Mouse (Mus musculus) forebrain, embryonic 11.5 days (tissue): ENCODE data around the gene Tulp3. TPM values are rescaled to one million over a fixed set of nuclear protein-coding genes. Genes with fewer than 3 reads are reported as not detected.
"Not testable (repeated sequence)": the region's sequence is repeated elsewhere in the genome, so short reads cannot be mapped to it uniquely, and the experiment has no call there.

ENCODE experiments used
- ATAC-seq: fragments of 200-750 bp; cut with Nextera tagmentation; replicated peaks from 2 replicates; pipeline ENCODE4 v1.8.0; 2017; ENCODE audit warnings: moderate TSS enrichment; ENCODE audit not compliant: low FRiP score
- DNase-seq: peaks from one replicate; pipeline ENCODE4 v3.0.0-alpha.2; 2017; ENCODE audit warnings: low spot score
- H3K27ac ChIP-seq: fragments of 300-500 bp; sonication (generic); 2 replicates; pipeline ENCODE4 v1.5.1; 2014; ENCODE audit warnings: low read depth, low read length
- H3K27me3 ChIP-seq: fragments of 300-500 bp; sonication (generic); 2 replicates; pipeline ENCODE4 v1.6.1; 2014; ENCODE audit warnings: mild to moderate bottlenecking, low read length, mixed read lengths; ENCODE audit not compliant: control insufficient read depth, insufficient read depth
- H3K36me3 ChIP-seq: fragments of 300-500 bp; sonication (generic); 2 replicates; pipeline ENCODE4 v1.6.1; 2014; ENCODE audit warnings: mild to moderate bottlenecking, low read length, moderate library complexity, mixed read lengths; ENCODE audit not compliant: control insufficient read depth, insufficient read depth
- H3K4me1 ChIP-seq: fragments of 300-500 bp; sonication (generic); replicated peaks from 2 replicates; pipeline ENCODE4 v1.6.1; 2014; ENCODE audit warnings: low read length, mixed read lengths; ENCODE audit not compliant: control insufficient read depth, insufficient read depth
- H3K4me2 ChIP-seq: fragments of 300-500 bp; sonication (generic); 2 replicates; pipeline ENCODE4 v1.6.1; 2014; ENCODE audit warnings: low read depth, mild to moderate bottlenecking, low read length, moderate library complexity, mixed read lengths; ENCODE audit not compliant: severe bottlenecking
- H3K4me3 ChIP-seq: fragments of 300-500 bp; sonication (generic); 2 replicates; pipeline ENCODE4 v1.5.1; 2014; ENCODE audit warnings: low read depth, low read length
- H3K9ac ChIP-seq: fragments of 300-500 bp; sonication (generic); 2 replicates; pipeline ENCODE4 v1.6.1; 2014; ENCODE audit warnings: low read length
- H3K9me3 ChIP-seq: fragments of 300-500 bp; sonication (generic); 2 replicates; pipeline ENCODE4 v1.6.1; 2016; ENCODE audit warnings: low read length, mixed read lengths; ENCODE audit not compliant: control insufficient read depth
- WGBS: fragments of 180-500 bp; shearing (Covaris S2); extraction: QIAGEN DNeasy Blood & Tissue Kit; methylation state at CpG from one replicate; pipeline ENCODE4 v1.1.7; 2014; 5-methylcytosine and 5-hydroxymethylcytosine counted together
- polyA plus RNA-seq: library from polyadenylated mRNA; unstranded; fragments of >200 nt; fragmentation: Nextera tagmentation; extraction: Ambion mirVana; gene quantifications from 2 replicates; pipeline ENCODE4 v1.2.1, GENCODE M21; 2014

Tulp3 gene
- polyA plus RNA-seq, 1 experiment from 2014 or later, result 23.7 TPM

- H3K27ac ChIP-seq, result no peak overlapping the region
- H3K4me3 ChIP-seq, result no peak overlapping the region
- ATAC-seq, result no peak
Measured at GRCm38 (mm10) chr6:128383752-128384151, 28.1 kb upstream of the Tulp3 start.

DNA sequence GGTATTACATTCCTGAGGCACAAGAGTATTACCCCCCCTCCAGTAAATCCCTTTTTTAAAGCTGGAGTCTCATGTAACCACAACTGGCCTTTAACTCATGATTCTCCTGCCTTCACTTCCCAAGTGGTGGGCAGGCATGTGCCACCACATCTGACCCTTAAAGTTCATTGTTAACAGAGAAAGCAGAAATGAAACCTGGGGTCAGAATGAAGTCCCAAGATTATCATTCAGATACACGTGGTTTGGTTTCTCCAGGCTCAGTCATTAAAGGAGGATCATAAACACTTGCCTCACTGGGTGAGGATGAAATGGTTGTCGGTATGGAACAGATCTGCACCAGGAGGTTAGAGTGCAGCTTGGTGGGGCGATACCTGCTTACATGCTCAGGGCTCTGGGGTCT is 25.6 kb upstream of the Tulp3 start:
- Histone ChIP-seq H3K36me3 (no peaks in the 10 kb centered on the region; the same call in 1 of the 2 replicates), H3K4me1 (no peaks in the 10 kb centered on the region), H3K4me3 (no peak overlapping the region), H3K27me3 (no peaks in the 10 kb centered on the region), H3K9ac (no peak overlapping the region), H3K4me2 (no peak overlapping the region), H3K9me3 (no peaks in the 10 kb centered on the region), H3K27ac (no peak overlapping the region)
- WGBS, result 86% methylated on average over 3 of the region's 3 CpGs
- ATAC-seq, result no peak
- DNase-seq, result no peak

More at GRCm38 (mm10) chr6:128383752-128384151, 28.1 kb upstream of the Tulp3 start:
- 75% methylated on average over 7 of the region's 7 CpGs for WGBS
- Histone ChIP-seq H3K9ac (no peak overlapping the region), H3K4me1 (no peaks in the 10 kb centered on the region), H3K36me3 (no peaks in the 10 kb centered on the region), H3K27me3 (no peaks in the 10 kb centered on the region), H3K9me3 (no peaks in the 10 kb centered on the region), H3K4me2 (no peak overlapping the region)
- no peak for DNase-seq

DNA sequence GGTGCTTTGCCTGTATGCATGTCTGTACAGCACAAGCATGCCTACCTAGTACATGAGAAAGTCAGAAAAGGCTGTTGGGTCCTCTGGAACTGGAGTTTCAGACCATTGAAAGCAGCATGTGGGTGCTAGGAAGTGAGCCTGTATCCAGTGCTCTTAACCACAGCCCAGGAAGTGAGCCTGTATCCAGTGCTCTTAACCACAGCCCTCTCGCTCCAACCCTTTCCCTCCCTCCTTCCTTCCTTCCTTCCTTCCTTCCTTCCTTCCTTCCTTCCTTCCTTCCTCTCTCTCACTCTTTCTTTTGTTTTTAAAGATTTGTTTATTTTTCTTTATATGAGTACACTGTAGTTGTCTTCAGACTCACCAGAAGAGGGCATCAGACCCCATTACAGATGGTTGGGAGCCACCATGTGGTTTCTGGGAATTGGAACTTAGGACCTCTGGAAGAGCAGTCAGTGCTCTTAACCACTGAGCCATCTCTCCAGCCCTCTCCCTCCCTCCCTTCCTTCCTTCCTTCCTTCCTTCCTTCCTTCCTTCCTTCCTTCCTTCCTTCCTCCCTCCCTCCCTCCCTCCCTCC is 25.0 kb upstream of the Tulp3 start:
- H3K36me3 ChIP-seq, H3K27ac ChIP-seq, DNase-seq, H3K9ac ChIP-seq, H3K4me2 ChIP-seq, H3K9me3 ChIP-seq, H3K4me1 ChIP-seq, ATAC-seq, H3K4me3 ChIP-seq, H3K27me3 ChIP-seq: not testable (repeated sequence)
- WGBS, result 80% methylated on average over 1 of the region's 1 CpGs

- Histone ChIP-seq H3K9ac (no peak overlapping the region), H3K4me2 (no peak overlapping the region), H3K27ac (no peak overlapping the region), H3K9me3 (no peaks in the 10 kb centered on the region), H3K4me1 (peaks cover 6% of the 10 kb centered on the region; the same call in 1 of the 2 replicates), H3K27me3 (no peaks in the 10 kb centered on the region), H3K36me3 (no peaks in the 10 kb centered on the region; the same call in 1 of the 2 replicates), H3K4me3 (no peak overlapping the region)
- WGBS, result 86% methylated on average over 16 of the region's 16 CpGs
- no peak for DNase-seq
- ATAC-seq, result no peak
Measured at GRCm38 (mm10) chr6:128379636-128380035, 24.0 kb upstream of the Tulp3 start.

DNA sequence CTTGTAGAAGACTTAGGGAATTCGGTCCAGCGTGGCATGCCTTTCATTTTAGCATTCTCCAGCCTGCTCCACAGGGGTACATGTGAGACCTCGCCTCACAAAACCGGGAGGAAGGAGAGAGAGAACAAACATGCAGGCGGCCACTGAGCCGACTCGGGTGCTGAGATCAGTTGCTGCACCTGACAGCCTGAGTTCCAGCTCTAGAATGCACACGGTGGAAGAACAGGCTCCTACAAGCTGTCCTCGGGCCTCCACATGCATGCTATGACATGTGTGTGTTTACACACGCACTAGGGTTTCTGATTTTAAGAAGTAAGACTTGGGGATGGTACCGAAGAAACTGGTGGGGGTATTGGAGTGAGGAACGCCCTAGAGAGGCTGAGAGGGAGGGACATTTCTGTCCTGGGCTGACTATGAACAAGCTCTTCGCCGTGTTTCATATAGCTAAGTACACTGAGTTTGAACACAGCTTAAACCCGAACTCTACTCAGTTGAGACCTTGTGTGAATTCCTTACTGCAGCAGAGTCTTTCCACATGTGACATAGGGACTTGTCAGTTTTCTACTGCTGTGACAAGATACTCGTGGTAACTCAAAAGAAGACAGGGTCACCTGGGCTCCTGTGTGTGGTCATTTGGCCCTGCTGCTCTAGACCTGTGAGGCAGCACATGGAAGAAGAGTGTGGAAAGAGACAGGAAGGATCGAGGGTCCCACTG is 20.9 kb upstream of the Tulp3 start:
- 92% methylated on average over 17 of the region's 17 CpGs for WGBS
- H3K36me3 ChIP-seq, result peaks cover 19% of the 10 kb centered on the region
- no peak for ATAC-seq
- DNase-seq, result no peak
- H3K9ac ChIP-seq, result no peak overlapping the region
- H3K4me3 ChIP-seq, result no peak overlapping the region
- no peak overlapping the region for H3K4me2 ChIP-seq
- H3K9me3 ChIP-seq, result no peaks in the 10 kb centered on the region
- H3K27me3 ChIP-seq, result no peaks in the 10 kb centered on the region
- H3K27ac ChIP-seq, result no peak overlapping the region
- peaks cover 7% of the 10 kb centered on the region; the same call in 1 of the 2 replicates for H3K4me1 ChIP-seq

DNA sequence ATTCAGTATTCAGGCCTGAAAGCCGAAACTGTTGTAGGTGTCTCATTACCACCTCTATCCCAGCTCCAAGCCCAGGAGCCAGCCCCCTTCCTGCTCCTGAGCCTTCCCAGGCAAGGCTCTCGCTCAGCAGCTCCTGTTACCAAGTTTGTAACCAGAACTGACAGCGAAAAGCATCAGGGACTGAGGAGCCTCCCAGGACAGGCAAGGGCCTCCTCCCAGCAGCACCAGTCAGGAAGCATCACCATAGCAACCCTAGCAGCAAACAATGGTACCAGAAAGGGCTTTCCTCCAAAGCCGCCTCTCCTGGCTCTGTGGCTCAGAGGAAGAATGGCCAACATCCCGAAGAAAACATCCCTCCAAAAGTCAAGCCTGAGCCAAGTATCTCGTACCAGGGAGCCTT is 19.5 kb upstream of the Tulp3 start, which contains the start of the genes Tex52 and Gm44596:
Tex52 (plus strand) TSS at position 265 of the 400 bp plus-strand sequence.
Gm44596 (plus strand) TSS at position 312 of the 400 bp plus-strand sequence.
- no peak within 1 kb of the TSS for H3K9ac ChIP-seq
- WGBS, result 20% methylated on average over 6 of the region's 6 CpGs
- H3K36me3 ChIP-seq, result peaks cover 30% of the 10 kb centered on the region

DNA sequence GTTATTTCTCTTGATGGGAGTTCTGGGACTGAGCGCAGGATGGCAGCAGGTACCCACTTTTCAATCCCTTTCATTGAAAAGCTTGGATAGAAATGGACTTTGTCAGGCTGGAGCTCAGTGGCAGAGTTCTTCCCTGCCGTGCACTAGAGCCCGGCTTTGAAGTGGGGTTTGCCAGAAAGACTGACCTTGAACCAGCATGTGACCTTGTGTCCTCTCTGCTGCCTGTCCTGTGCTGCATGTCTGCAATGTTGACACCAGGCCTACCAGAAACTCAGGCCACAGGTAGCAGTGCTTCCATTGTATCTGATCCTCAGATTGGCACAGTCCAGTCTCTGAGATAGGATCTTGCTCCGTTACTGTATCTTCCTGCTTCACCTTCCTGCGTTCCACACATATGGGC is 14.4 kb upstream of the Tulp3 start:
- whole genome bisulfite sequencing, result 94% methylated on average over 5 of the region's 5 CpGs
- Histone ChIP-seq H3K27ac (no peak overlapping the region), H3K4me3 (no peak overlapping the region), H3K9ac (no peak overlapping the region), H3K36me3 (peaks cover 45% of the 10 kb centered on the region), H3K4me1 (peaks cover 6% of the 10 kb centered on the region; the same call in 1 of the 2 replicates), H3K27me3 (no peaks in the 10 kb centered on the region), H3K4me2 (no peak overlapping the region), H3K9me3 (no peaks in the 10 kb centered on the region)
- no peak for DNase-seq
- no peak for ATAC-seq

More for the DNA sequence above, 19.5 kb upstream of the Tulp3 start, which contains the start of the genes Tex52 and Gm44596:
- Histone ChIP-seq H3K4me3 (no peak within 1 kb of the TSS), H3K4me1 (peaks cover 7% of the 10 kb centered on the region; the same call in 1 of the 2 replicates), H3K27me3 (no peaks in the 10 kb centered on the region), H3K27ac (no peak within 1 kb of the TSS), H3K9me3 (no peaks in the 10 kb centered on the region), H3K4me2 (no peak within 1 kb of the TSS)
- DNase-seq, result peak; percentile 64
- peak; percentile 79 for ATAC-seq

DNA sequence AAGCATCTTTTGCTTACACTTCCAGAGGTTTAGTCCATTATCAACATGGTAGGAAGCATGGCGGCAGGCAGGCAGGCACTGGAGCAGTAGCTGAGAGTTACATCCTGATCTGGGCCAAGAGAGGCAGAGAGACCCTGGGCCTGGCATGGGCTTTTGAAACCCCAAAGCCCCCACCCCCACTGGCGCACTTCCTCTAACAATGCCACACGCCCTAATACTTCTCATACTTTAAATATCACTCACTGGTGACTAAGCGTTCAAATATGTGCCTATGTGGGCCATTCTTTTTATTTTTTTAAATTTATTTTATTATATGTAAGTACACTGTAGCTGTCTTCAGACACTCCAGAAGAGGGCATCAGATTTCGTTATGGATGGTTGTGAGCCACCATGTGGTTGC is 10.8 kb upstream of the Tulp3 start:
- no peaks in the 10 kb centered on the region for H3K9me3 ChIP-seq
- DNase-seq, result no peak
- 94% methylated on average over 5 of the region's 5 CpGs for WGBS

More for the DNA sequence above, 10.8 kb upstream of the Tulp3 start:
- Histone ChIP-seq H3K27me3 (no peaks in the 10 kb centered on the region), H3K4me3 (no peak overlapping the region), H3K4me1 (peaks cover 3% of the 10 kb centered on the region; the same call in 1 of the 2 replicates), H3K9ac (no peak overlapping the region), H3K4me2 (no peak overlapping the region), H3K27ac (no peak overlapping the region), H3K36me3 (peaks cover 25% of the 10 kb centered on the region)
- ATAC-seq, result no peak
